Mouse (Mus musculus) pancreas, adult 10 weeks (tissue): Measurements from ENCODE around the gene Prox2. TPM values are rescaled to one million over a fixed set of nuclear protein-coding genes. Genes with fewer than 3 reads are reported as not detected.

Experiments used
- polyA plus RNA-seq: library from polyadenylated mRNA; stranded (reverse); fragments of 350-450 nt; fragmentation: Illumina TruSeq; extraction: RNeasy Lipid Tissue Mini Kit (QIAGEN cat#74804); gene quantifications from one replicate; pipeline ENCODE4 v1.2.3, GENCODE M21; 2015; ENCODE audit warnings: low read depth, low replicate concordance; ENCODE audit not compliant: insufficient read depth

Prox2 gene
- 0.61 TPM for polyA plus RNA-seq

GRCm38 (mm10) chr12:85110698-85111592 lies at the start of gene Prox2, which contains the start of gene Dlst:
TSS of gene Prox2 (minus strand) at chr12:85110759.
TSS of gene Dlst (plus strand) at chr12:85110833.

GRCm38 (mm10) chr12:85151002-85151774 lies 40.6 kb upstream of the Prox2 start, which contains the start of gene Rps6kl1:
TSS of gene Rps6kl1 (minus strand) at chr12:85151264.

Other genes starting within 250 kb of the Prox2 start
- gene Ltbp2, start 234.2 kb downstream of the Prox2 start, polyA plus RNA-seq = 0.59 TPM
- 18.8 TPM for gene Fcf1, start 139.9 kb downstream of the Prox2 start, polyA plus RNA-seq
- gene Arel1, start 139.9 kb downstream of the Prox2 start, polyA plus RNA-seq = 4.5 TPM
- 14.7 TPM for gene Ylpm1, start 114.4 kb downstream of the Prox2 start, polyA plus RNA-seq
- gene Dlst, start 74 bp upstream of the Prox2 start, polyA plus RNA-seq = 31.9 TPM
- 0.66 TPM for gene Rps6kl1, start 40.5 kb upstream of the Prox2 start, polyA plus RNA-seq
- 12.8 TPM for gene Pgf, start 67.0 kb upstream of the Prox2 start, polyA plus RNA-seq
- gene Eif2b2, start 108.7 kb upstream of the Prox2 start, polyA plus RNA-seq = 25.4 TPM
- gene Mlh3, start 159.8 kb upstream of the Prox2 start, polyA plus RNA-seq = 3.1 TPM
- gene Acyp1, start 177.7 kb upstream of the Prox2 start, polyA plus RNA-seq = 4.1 TPM
- 0.81 TPM for gene Zc2hc1c, start 177.8 kb upstream of the Prox2 start, polyA plus RNA-seq
- 11.6 TPM for gene Nek9, start 228.6 kb upstream of the Prox2 start, polyA plus RNA-seq